Mouse (Mus musculus) testis, adult 2 months (tissue): ENCODE data around the gene Col11a2.

ENCODE experiments used
- CTCF ChIP-seq: fragments of 200-500 bp; IDR thresholded peaks from 2 replicates; pipeline ENCODE4 v1.5.1; 2012; ENCODE audit warnings: low read depth, mild to moderate bottlenecking, inconsistent platforms, low read length, moderate library complexity; ENCODE audit not compliant: control insufficient read depth, insufficient read depth, insufficient replicate concordance
- POLR2A ChIP-seq: fragments of 200-500 bp; IDR thresholded peaks from 2 replicates; pipeline ENCODE4 v1.6.1; 2012; ENCODE audit warnings: low read depth, mild to moderate bottlenecking, inconsistent platforms, low read length, moderate library complexity; ENCODE audit not compliant: control insufficient read depth

DNA sequence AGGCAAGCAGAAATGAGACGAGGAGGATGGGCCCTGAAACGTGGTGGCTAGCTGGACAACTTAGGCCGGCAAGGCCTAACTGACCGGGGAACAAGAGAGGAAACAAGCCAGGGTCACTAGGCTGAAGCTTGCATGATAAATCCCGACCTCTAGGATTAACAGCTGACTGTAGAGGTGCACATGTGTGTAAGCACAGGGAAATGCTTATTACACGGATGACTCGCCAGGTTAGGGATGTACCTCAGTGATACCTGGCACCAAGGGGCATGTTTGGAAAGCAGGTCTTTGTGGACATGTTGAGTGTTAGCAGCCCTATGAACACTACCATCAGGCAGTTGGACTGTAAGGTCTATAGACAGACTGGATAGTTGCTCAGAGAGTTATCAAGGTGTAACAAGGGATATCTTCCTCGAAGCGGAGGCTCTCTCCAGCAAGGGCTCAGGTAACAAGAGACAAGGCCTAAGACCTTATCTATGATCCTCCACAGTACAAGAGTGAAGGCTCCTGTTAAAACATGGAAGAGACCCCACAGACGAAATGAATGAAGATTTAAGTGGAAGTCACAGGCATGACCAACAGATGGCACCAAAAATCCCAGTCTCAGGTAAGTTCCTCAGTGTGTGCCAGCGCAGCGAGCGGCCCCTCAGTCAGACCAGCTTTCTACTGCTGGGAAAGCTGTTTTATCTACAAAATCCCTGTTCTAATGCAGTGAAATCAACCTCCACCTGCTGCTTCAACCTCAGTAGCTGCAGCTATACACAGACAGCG is 70.0 kb downstream of the Col11a2 start:
- TF ChIP-seq CTCF (no peak), POLR2A (no peak)
